Mouse (Mus musculus) embryonic facial prominence, embryonic 14.5 days (tissue): ENCODE results near the gene Spaca4. TPM values are rescaled to one million over a fixed set of nuclear protein-coding genes. Genes with fewer than 3 reads are reported as not detected.

Experiments
- ATAC-seq: fragments of 200-750 bp; cut with Nextera tagmentation; 2 replicates; pipeline ENCODE4 v1.8.0; 2017; ENCODE audit warnings: low read depth, moderate number of reproducible peaks, moderate TSS enrichment
- DNase-seq: peaks from one replicate; pipeline ENCODE4 v3.0.0-alpha.2; 2015; ENCODE audit warnings: low spot score
- H3K27ac ChIP-seq: fragments of 300-500 bp; sonication (generic); replicated peaks from 2 replicates; pipeline ENCODE4 v1.5.1; 2014; ENCODE audit warnings: low read depth, mild to moderate bottlenecking, low read length, moderate library complexity
- H3K27me3 ChIP-seq: fragments of 300-500 bp; sonication (generic); replicated peaks from 2 replicates; pipeline ENCODE4 v1.6.1; 2014; ENCODE audit warnings: low read length; ENCODE audit not compliant: control insufficient read depth, insufficient read depth
- H3K36me3 ChIP-seq: fragments of 300-500 bp; sonication (generic); 2 replicates; pipeline ENCODE4 v1.6.1; 2014; ENCODE audit warnings: low read length, mixed read lengths; ENCODE audit not compliant: control insufficient read depth, insufficient read depth
- H3K4me1 ChIP-seq: fragments of 300-500 bp; sonication (generic); 2 replicates; pipeline ENCODE4 v1.6.1; 2014; ENCODE audit warnings: antibody characterized with exemption, low read length; ENCODE audit not compliant: control insufficient read depth, insufficient read depth
- H3K4me2 ChIP-seq: fragments of 300-500 bp; sonication (generic); 2 replicates; pipeline ENCODE4 v1.6.1; 2014; ENCODE audit warnings: low read depth, mild to moderate bottlenecking, low read length, moderate library complexity, mixed read lengths
- H3K4me3 ChIP-seq: fragments of 300-500 bp; sonication (generic); 2 replicates; pipeline ENCODE4 v1.5.1; 2014; ENCODE audit warnings: low read depth, mild to moderate bottlenecking, low read length
- H3K9ac ChIP-seq: fragments of 300-500 bp; sonication (generic); 2 replicates; pipeline ENCODE4 v1.6.1; 2014; ENCODE audit warnings: low read depth, mild to moderate bottlenecking, low read length, moderate library complexity, mixed read lengths
- H3K9me3 ChIP-seq: fragments of 300-500 bp; sonication (generic); 2 replicates; pipeline ENCODE4 v1.6.1; 2016; ENCODE audit warnings: low read length; ENCODE audit not compliant: control insufficient read depth
- WGBS: fragments of 180-500 bp; shearing (Covaris S2); extraction: QIAGEN DNeasy Blood & Tissue Kit; methylation state at CpG from one replicate; pipeline ENCODE4 v1.1.7; 2014; 5-methylcytosine and 5-hydroxymethylcytosine counted together
- polyA plus RNA-seq: library from polyadenylated mRNA; unstranded; fragments of >200 nt; fragmentation: Nextera tagmentation; extraction: Ambion mirVana; gene quantifications from 2 replicates; pipeline ENCODE4 v1.2.1, GENCODE M21; 2014

The Spaca4 gene
- polyA plus RNA-seq = not detected in 2 replicates

- no peaks in the 10 kb centered on the region for H3K4me1 ChIP-seq
- H3K4me2 ChIP-seq = no peak within 1 kb of the TSS
- no peaks in the 10 kb centered on the region for H3K9me3 ChIP-seq
- H3K4me3 ChIP-seq = no peak within 1 kb of the TSS
- peaks cover 65% of the 10 kb centered on the region for H3K36me3 ChIP-seq
- H3K27me3 ChIP-seq = no peaks in the 10 kb centered on the region
- 91% methylated on average over 11 of the region's 11 CpGs for WGBS
- H3K27ac ChIP-seq = no peak within 1 kb of the TSS
- no peak for ATAC-seq
- no peak within 1 kb of the TSS for H3K9ac ChIP-seq
- DNase-seq = no peak
Observed at GRCm38 (mm10) chr7:45725713-45726112, at the start of gene Spaca4. Gene Spaca4, minus strand, starts transcription at chr7:45725813.

DNA sequence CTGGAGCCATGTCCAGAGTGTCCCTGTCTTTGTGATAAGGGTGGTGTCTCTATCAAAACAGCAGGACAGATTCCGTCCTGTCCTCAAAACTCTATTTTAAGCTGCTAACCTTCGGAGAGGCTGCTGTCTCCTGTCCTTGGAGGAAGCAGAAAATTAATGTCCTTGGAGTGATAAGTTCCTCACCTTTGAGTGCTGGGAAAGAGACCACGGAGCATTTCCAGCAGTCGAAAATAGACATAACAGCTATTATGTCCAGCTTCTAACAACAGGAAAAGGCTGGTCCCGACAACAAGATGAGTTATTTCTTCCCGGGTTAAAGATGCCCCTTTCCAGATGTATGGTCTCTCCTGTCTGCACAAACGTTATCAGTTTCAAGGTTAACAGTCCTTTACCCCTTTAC, 49.6 kb upstream of the Spaca4 start:
- Histone ChIP-seq H3K9ac (no peak overlapping the region), H3K27ac (no peak overlapping the region), H3K4me1 (no peaks in the 10 kb centered on the region), H3K4me2 (no peak overlapping the region), H3K9me3 (no peaks in the 10 kb centered on the region), H3K4me3 (no peak overlapping the region), H3K27me3 (no peaks in the 10 kb centered on the region), H3K36me3 (no peaks in the 10 kb centered on the region)
- no peak for DNase-seq
- no peak for ATAC-seq
- 81% methylated on average over 7 of the region's 7 CpGs for WGBS

DNA sequence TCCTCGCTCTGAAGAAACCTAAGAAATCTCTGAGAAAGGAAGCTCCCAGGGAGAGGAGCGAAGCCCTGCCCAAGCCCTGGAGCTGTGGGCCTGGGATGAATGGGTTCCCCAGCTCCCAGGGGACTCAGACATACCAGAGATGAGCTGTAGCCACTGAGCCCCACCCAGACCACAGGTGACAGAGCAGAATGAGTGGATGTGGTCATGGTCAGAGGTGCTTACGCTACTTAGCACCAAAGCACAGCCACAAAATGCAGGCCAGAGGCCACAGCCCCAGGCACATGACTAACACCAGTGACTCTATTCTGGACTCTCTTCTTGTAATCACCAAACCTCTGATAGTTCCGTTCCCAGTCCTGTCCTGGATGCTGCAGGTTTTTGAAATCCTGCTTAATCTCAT, 45.5 kb upstream of the Spaca4 start:
- Histone ChIP-seq H3K4me2 (no peak overlapping the region), H3K36me3 (no peaks in the 10 kb centered on the region), H3K4me1 (no peaks in the 10 kb centered on the region), H3K27me3 (no peaks in the 10 kb centered on the region), H3K9me3 (no peaks in the 10 kb centered on the region), H3K4me3 (no peak overlapping the region), H3K27ac (no peak overlapping the region), H3K9ac (no peak overlapping the region)
- DNase-seq (no peak), ATAC-seq (no peak)
- 51% methylated on average over 4 of the region's 4 CpGs for WGBS

DNA sequence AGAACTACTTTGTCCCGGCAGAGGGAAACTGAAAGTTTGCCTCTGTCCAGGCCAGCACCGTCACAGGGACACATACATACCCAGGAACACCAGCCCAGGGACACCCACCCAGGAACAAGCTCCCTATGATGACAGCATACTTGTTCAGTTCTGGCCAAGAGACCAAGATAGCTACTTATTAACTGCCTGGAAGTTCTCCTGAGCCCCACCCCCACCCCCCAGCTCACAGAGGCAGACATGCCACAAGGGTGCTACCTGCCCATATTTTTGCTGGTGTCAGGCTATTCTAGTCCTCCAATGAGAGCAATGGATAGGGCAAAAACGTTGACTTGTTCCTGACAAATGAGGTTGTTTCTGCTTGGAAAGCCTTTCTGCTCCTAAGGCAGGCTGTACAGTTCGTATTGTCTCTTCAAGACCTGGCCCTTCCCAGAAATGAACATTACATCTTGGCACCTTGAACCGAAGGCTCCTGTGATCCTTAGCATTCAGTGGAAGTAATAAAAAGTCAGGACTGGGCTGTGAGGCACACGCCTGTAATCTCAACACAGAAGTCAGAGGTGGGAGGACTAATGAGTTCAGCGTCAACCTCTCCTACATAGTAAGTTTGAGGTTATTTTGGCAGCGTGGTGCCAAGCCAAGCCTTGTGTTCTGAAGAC, 44.9 kb upstream of the Spaca4 start:
- no peak for DNase-seq
- ATAC-seq = no peak
- H3K9me3 ChIP-seq = no peaks in the 10 kb centered on the region
- 68% methylated on average over 8 of the region's 8 CpGs for WGBS
- H3K9ac ChIP-seq = no peak overlapping the region
- no peaks in the 10 kb centered on the region for H3K27me3 ChIP-seq
- H3K4me1 ChIP-seq = no peaks in the 10 kb centered on the region
- no peaks in the 10 kb centered on the region for H3K36me3 ChIP-seq
- no peak overlapping the region for H3K4me3 ChIP-seq
- H3K27ac ChIP-seq = no peak overlapping the region
- H3K4me2 ChIP-seq = no peak overlapping the region

- H3K4me1 ChIP-seq = no peaks in the 10 kb centered on the region
- 92% methylated on average over 6 of the region's 6 CpGs for WGBS
- H3K9ac ChIP-seq = no peak overlapping the region
- DNase-seq (no peak), ATAC-seq (no peak)
- H3K4me2 ChIP-seq = no peak overlapping the region
- H3K27ac ChIP-seq = no peak overlapping the region
- H3K27me3 ChIP-seq = no peaks in the 10 kb centered on the region
- no peaks in the 10 kb centered on the region for H3K9me3 ChIP-seq
- H3K36me3 ChIP-seq = no peaks in the 10 kb centered on the region
- no peak overlapping the region for H3K4me3 ChIP-seq
Observed at GRCm38 (mm10) chr7:45767500-45767899, 41.9 kb upstream of the Spaca4 start.

- WGBS = 57% methylated on average over 7 of the region's 8 CpGs
- Histone ChIP-seq H3K27me3 (no peaks in the 10 kb centered on the region), H3K4me3 (no peak overlapping the region), H3K9ac (no peak overlapping the region), H3K36me3 (no peaks in the 10 kb centered on the region), H3K9me3 (no peaks in the 10 kb centered on the region), H3K4me2 (no peak overlapping the region), H3K27ac (no peak overlapping the region), H3K4me1 (no peaks in the 10 kb centered on the region)
- DNase-seq (peak; percentile 66), ATAC-seq (peak; percentile 84)
Observed at GRCm38 (mm10) chr7:45766764-45767163, 41.2 kb upstream of the Spaca4 start.

DNA sequence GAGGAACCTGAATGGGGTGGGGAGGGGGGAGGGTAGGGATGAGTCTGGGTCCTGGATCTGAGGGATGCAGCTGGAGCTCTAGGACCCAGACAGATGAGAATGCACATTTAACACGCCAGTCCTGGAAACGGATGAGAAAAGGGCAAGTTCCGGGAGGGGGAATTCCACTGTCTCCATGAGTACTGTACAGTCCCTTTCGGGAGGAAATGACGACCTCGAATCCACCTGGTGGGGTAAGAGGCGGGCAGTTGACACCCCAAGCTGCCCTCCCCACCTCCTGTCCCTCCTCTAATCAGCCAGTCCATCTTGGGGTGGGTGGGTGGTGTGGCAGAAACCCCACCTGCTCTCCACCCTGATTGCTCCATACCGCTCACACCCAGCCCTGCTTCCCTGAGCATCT, 40.4 kb upstream of the Spaca4 start:
- ATAC-seq (peak; percentile 34; the same call in 1 of the 2 replicates), DNase-seq (no peak)
- H3K4me3 ChIP-seq = no peak overlapping the region
- H3K36me3 ChIP-seq = no peaks in the 10 kb centered on the region
- H3K9me3 ChIP-seq = no peaks in the 10 kb centered on the region
- H3K4me2 ChIP-seq = no peak overlapping the region
- peak overlapping the region; percentile 48; the same call in 1 of the 2 replicates for H3K27ac ChIP-seq
- H3K9ac ChIP-seq = no peak overlapping the region
- no peaks in the 10 kb centered on the region for H3K4me1 ChIP-seq
- whole genome bisulfite sequencing = 56% methylated on average over 8 of the region's 8 CpGs
- H3K27me3 ChIP-seq = no peaks in the 10 kb centered on the region

DNA sequence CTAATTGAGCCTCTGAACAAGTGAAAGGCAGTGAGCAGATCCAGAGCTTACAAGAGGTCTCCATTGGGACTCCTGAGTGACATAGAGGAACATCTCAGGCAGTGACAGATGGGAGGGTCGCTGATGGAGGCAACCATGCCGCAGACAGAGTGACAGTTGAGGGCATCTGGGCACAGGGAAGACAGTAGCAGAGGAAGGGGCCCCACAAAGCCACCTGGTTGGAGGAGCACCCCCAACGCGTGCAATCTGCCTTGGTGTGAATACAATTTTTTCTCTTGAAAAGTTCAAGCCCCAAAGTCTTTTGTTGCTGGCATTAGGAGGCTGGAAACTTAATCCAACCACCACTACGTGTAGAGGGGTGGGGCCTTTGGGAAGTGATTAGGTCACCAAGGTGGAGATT, 34.5 kb upstream of the Spaca4 start:
- 56% methylated on average over 5 of the region's 5 CpGs for WGBS
- ATAC-seq = no peak

DNA sequence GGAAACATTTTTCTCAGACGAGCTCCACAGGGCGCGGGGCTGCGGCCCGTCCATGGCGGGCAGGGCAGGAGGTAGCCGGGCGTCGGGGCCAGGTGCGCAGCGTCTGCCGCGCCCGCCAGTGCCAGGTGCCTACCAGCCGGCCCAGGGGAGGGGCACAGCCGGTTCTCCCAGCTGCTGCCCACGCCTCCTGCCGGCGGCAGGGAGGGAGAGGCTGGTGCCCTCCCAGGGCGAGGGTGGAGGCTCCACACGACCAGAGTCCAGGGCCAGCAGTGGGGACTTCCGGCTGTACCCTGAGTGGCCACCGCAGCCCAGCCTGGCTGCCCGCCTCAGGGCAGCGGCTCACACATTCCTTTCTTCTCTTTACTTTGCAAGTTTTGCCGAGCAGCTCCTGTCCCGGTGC, 33.8 kb upstream of the Spaca4 start:
- H3K4me1 ChIP-seq = no peaks in the 10 kb centered on the region
- DNase-seq (peak; percentile 38), ATAC-seq (peak; percentile 76)
- under 1% methylated on average over 10 of the region's 27 CpGs for WGBS
- H3K4me3 ChIP-seq = peak overlapping the region; percentile 18
- peaks cover 31% of the 10 kb centered on the region for H3K27me3 ChIP-seq
- H3K36me3 ChIP-seq = no peaks in the 10 kb centered on the region
- no peaks in the 10 kb centered on the region for H3K9me3 ChIP-seq
- peak overlapping the region; percentile 42; the same call in 1 of the 2 replicates for H3K9ac ChIP-seq
- H3K27ac ChIP-seq = no peak overlapping the region
- H3K4me2 ChIP-seq = peak overlapping the region; percentile 46

More for the DNA sequence above, 34.5 kb upstream of the Spaca4 start:
- Histone ChIP-seq H3K4me3 (no peak overlapping the region), H3K27ac (no peak overlapping the region), H3K4me1 (no peaks in the 10 kb centered on the region), H3K36me3 (no peaks in the 10 kb centered on the region), H3K9ac (no peak overlapping the region), H3K27me3 (peaks cover 31% of the 10 kb centered on the region), H3K9me3 (no peaks in the 10 kb centered on the region), H3K4me2 (no peak overlapping the region)
- no peak for DNase-seq
